Mouse (Mus musculus) right cerebral cortex, postnatal 10 days (tissue): ENCODE results near the gene Net1.
"Not testable (repeated sequence)": the region's sequence is repeated elsewhere in the genome, so short reads cannot be mapped to it uniquely, and the experiment has no call there.

Source experiments
- DNase-seq, 2 experiments: peaks; one replicate each; pipeline ENCODE4 v3.0.0; 2021; ENCODE audit warnings: low spot score in 2 of 2

Net1 gene

DNA sequence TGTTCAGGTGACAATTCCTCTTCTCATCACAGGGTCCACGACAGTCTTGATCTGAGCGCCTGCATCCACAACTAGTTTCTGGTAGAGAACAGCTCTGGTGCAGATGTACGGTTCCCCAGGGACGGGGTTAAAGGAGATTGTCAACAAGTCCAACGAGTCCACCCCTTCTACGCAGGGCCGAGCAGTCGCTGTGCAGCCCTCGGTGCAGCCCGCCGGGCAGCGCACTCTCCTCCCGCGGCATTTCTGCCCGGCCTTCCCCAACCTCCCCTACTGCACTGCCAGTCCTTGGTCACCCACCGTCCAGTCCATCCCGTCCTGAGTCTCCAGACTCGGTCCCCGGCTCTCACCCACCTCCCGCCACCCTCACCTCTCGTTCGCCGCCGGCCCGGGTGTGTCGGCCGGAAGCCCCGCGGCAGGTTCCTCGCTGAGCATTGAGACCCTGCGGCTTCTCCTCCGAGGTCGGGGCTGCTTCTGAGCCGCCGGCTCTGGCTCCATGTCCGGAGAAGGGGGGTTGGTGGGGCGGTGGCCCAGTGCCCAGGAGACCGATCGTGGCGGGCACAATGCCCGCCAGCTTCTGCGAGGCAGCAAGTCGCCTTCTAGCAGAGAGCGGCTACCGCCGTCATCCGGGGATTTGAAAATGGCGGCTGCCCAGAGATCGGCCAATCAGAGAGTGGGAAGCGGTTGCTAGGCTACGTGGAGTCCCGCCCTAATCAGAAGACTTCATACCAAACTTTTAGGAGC is at the start of gene Net1, which contains the start of gene Tubal3:
Gene Net1 (minus strand): TSS at position 650 of the 741 bp plus-strand sequence.
Gene Tubal3 (plus strand): TSS at position 704 of the 741 bp plus-strand sequence.
- DNase-seq = peak; percentile 92 to 93

DNA sequence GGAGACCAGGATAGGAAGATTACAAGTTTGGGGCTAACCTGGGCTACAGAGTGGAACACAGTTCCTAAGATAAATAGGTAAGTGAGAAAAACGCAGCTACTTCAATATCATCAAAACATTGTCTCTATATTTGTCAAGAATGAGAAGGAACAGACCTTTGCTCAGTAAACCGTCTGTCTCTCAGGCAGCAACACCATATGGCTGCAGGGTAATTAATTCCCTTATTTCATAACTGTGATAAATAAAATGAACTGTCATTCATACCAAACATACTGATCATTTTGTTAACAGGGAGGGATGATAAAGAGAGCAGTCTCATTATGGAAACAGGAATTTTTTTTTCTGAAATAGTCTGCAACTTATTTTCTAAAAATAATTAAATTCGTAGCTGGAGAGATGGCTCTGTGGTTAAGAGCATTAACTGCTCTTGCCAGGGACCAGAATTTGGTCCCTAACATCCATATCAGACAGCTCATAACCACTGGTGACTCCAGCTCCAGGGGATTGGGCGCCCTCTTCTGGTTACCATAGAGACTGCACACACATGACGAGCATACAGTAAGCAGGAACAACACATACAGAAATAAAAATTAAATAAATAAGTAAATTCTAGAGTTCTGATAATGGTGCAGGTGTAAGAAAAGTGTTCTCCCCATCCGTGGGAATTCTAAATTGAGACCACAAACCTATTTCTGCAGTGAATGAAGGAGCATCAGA is 33.3 kb upstream of the Net1 start:
- no peak for DNase-seq

DNA sequence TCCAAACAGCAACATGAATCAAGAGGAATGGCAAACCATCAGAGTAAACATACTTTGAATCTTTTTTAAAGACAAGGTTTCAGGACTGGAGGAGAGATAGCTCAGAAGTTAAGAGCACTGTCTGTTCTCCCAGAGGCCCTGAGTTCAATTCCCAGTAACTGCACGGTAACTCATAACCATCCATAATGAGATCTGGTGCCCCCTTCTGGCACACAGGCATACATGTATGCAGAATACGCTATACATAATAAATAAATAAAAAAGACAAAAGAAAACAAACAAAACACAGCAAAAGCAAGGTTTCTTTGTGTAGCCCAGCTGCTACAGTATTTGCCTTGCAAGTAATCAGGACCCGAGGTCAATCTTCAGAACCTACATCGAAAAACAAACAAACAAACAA is 31.5 kb upstream of the Net1 start:
- no peak for DNase-seq

DNA sequence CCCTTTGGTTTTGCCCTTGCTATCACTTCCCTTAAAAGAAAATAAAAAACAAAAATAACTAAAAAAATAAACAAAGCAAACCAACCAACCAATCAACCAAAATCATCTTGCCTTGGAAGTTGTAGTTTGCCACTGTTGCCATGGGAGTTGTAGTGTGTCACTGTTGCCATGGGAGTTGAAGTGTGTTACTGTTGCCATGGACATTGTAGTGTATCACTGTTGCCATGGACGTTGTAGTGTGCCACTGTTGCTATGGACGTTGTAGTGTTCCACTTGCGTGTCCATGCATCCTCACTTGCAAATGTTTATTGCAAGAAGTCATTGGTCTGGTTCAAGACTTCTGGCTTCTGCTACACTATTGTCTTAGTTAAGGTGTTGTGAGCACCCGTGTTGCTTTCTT is 29.2 kb upstream of the Net1 start:
- no peak for DNase-seq

DNA sequence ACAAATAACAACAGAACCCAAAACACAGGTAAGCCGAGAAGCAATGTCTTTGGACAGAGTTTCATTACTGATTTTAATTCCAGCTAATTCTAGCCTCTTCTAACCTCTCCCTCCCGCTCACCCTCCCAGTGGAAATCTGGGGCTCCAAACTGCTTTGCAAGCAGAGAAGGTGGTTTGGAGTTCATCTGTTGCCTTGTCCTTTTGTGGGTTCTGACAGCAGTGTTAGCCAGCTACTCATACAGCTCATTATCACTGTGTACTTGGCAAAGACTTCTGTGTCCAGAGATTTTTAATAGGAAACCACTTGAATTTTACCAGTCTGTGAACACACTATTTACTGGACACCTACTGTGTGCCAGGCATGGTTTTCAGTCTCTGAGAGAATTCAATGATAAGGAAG is 27.2 kb upstream of the Net1 start, which contains the start of gene Ucn3:
Gene Ucn3 (minus strand): TSS at position 101 of the 400 bp plus-strand sequence.
- no peak for DNase-seq

DNA sequence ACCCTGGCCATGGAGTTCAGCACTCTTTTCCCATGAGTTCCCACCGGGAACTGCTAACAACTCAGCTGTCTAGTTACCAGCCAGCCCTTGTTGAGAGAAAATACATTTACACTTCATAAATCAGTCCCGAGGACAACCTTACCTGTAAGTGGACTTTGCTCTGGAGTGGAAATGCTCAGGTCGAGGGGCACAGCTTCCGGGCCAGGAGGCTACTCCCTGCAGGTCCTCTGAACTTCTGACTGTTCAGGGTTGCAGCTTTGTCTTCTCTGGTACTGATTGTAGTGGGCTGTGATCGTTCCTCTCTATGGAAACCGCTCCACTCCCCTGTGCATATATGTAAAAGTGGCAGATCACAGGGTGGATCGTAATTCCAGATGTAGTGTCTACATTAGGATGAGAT is 26.7 kb upstream of the Net1 start:
- DNase-seq = no peak

DNA sequence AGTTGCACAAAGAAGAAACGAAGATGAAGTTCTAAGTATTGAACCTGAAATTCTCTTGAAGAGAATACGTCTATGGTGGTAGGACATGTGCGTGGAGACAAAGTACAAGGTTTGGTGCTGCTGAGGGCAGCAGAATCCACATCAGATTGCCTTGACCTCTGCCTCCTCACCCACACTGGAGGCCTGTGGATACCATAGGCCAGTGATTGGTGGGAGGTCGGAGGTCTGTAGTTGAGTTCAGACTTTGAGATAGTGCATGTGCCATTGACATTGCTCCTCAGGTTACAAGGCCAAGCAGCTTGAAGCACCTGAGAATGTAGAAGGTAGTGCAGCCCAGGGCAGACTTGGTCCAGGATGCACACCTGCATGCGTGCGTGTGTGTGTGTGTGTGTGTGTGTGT is 8.0 kb upstream of the Net1 start:
- no peak for DNase-seq

DNA sequence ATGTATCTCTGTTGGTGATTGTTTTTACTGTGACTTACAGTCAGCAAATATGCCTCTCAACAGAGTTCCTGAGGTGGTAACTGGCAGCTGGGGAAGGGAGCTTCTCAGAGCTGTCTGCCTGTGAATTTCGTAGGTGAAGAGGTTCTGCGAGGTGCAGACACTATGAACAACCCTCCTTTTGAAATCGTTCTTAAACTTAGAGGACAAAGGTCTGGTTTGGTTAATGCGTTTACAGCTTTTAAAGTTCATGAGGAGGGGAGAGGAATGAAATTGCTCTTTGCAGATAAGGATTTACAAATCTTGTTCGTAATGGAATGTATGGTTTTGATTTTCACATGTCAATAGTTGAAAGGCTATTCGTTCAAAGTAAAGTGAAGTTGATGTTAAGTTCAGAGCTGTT is 7.6 kb upstream of the Net1 start:
- DNase-seq = no peak

DNA sequence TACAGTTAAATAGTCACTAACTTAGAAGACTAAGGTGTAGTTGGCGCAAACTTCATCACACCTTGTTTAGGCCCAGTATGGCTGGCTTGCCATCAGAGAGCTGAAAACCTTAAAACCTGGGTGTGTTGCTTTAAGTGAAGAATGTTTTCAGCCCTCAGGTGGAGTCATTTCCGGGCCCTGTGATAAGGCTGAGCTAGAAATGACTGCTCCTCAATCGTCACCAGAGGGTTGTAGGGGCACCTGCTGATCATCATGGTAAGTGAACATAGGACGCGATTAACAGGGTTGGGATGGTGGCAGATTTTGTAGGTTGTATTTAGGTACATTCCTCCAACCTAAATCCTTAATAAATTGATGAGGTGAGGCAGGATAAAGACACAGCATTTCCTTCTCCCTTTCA is 6.5 kb upstream of the Net1 start:
- DNase-seq = no peak

DNA sequence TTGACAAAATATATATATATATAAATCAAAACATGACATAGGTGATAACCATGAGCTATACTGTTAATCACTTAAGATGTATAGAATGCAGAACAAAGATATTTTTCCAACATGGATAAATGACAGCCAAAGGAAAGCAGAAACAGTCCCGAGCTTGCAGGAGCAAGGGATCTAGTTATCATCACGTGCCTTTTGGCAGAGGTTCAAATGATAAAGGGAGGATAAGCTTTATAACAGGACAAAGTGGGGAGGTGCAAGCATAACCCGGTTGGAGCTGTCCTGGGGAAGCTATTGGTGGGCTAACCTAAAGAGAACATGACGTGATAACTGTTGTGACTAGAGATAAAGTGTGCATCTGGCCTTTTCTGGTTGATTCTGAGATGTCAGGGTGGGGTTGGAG is 4.5 kb downstream of the Net1 start:
- no peak for DNase-seq

DNA sequence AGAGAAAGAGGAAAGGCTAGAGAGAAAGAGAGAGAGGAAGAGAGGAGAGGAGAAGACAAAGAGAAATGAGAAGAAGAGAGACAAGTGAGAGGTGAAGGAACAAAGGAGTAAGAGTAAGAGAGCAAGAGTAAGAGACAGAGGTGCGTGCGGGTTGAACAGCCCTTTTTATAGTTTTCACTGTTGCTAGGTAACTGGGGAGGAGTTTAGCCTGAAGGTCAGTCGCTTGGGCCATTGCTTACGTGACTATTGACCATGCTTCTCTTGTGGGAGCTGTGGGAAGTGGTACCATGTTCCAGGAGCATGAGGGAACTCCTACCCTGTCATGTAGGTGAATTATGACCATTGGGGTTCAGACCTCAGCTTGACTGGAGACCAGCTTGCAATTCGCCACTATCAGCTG is 7.7 kb downstream of the Net1 start:
- DNase-seq = no peak

DNA sequence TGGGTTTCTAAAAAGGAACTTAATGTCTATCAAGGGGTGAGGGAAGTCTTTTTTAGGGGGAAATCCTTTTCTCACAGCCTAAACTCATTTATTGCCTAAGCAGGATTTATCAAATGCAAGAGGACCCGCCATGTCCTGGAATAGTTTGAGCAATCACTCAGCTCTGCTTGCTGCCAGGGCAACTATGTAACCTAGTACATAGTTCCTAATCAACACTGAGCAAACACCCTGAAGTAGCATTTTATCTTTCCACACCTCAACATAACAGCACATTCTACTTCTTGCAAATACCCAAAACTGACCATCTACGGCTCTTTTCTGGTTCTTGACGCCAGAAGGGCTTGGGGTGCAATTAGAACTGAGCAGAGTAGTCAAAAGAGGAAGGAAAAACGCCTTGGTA is 9.8 kb downstream of the Net1 start:
- DNase-seq = no peak

DNA sequence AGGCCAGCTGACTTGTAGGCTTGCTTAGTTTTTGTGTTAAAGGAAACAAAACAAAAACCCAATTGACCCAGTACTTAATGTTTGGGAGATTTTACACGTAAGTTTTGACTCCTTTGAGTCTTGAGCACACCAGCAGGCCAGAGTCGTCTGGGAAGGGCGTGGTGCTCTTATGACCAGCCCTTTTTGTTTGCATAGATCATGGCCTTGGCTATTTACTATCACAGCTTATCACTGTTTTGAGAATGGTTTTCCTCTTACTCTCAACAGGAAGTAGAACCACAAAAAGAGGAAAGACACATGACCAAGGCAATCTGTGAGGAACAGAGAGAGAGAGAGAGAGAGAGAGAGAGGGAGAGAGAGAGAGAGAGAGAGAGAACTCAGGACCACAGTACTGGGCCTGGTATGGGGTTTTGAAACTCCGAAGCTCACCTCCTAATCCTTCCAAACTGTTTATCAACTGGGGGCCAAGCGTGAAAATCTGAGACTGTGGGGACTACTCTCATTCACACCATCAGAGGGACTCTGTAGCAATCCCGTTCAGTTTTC is 10.8 kb downstream of the Net1 start:
- no peak for DNase-seq

DNA sequence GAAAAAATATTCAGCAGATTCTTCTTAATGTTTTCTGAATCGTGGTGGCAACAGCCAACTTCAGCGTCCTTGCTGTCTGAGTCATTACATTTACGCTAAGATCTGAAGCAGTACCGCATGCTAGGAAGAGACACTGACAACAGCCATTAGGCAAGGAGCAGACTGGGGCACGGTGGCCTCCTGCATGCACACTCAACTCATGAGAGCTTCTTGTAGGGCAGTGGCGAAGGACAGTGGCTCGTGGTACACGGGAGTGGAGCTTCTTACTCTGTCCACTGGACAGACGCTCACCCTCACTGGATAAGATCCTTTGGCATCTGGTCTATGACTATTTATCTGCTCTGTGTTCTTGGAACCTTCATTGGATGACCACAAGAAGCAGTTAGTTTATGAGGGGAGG is 18.7 kb downstream of the Net1 start:
- DNase-seq = no peak

DNA sequence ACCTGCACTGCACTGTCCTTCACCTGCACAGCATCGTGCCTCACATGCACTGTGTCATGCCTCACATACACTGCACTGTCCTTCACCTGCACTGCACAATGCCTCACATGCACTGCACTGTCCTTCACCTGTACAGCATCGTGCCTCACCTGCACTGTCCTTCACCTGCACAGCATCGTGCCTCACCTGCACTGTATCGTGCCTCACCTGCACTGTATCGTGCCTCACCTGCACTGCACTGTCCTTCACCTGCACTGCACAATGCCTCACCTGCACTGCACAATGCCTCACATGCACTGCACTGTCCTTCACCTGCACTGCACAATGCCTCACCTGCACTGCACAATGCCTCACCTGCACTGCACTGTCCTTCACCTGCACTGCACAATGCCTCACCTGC is 19.8 kb downstream of the Net1 start:
- not testable (repeated sequence) for DNase-seq

DNA sequence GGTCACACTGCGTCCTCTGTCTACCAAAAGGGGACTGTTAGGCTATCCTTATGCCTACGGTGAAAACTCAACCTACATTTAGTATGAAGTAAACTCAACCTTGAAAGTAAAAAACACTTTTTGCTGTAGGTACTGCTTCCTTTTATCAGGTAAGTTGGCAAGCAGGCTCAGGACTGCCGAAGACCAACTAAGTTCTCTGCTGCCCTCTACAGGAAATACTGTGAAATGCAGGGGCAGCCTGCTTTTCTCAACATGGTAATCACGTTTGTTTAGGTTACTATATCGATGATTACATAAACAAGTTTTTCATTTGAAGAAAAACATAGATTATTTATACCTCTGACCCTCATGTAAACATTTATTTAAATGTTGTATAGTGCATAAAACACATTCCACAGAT is 21.1 kb downstream of the Net1 start:
- DNase-seq = peak; percentile 71 to 78

DNA sequence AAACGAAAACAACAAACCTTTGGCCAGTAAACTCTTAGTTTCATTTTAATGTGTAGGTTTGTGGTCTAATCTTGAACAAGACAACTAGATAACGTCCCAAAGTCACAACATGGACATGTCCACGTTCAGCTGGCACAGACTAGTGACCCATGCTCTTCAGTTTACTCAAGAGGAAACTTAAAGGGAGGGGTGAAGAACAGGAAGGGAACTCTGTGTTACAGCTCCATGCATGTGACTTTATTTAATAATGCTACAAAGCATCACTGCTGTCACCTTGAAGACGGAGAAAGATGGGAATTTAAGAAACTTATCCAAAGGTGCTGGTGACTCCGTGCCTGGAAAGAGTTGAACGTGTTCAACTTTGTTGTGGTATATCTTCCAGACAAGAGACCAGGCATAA is 22.0 kb downstream of the Net1 start:
- DNase-seq = no peak

DNA sequence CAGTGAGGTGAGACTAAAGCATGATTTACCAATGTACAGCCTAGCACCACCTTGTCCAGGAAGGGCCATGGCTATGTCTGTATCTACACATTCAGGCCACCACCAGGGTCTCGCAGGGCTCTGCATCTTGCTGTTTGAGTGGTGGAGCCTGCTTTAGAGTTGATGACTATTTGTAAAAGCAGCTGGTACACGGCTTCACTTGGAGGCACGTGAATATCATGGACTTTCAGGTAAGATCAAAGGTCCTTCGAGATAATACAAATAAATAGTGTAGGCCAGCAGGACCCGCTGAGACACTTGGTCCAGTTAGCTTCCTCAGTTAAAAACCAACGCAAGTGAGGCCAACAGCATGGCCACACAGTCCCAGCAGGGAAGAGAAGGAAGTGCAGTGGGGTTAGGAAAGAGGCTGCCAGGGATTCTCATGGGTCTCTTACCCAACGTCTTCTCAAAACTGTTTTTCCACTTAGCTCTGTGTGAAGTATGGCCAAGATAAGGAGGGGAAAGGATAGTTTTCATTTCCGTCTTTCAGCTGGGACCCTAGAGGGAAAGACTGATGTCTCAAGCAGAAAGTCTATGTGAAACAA is 22.5 kb downstream of the Net1 start:
- no peak for DNase-seq

DNA sequence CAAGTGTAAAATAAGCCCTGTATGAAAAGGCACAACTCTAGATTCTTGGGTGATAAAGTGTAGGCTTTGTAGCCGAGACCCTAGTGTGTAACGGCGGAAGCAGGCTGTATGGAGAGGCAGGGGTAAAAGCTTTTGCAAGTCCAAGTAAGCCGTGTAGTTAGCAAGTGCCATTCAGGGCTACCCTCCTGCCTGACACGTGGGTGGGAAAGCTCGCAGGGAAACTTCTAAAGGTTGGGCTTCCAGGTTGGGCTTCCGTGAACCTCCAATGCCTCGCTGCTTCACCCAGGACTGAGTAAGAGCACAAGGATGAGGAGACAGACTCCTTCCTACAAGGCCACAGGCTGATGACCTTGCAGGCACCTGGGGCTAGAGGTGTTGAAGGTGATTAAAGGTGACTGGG is 23.5 kb downstream of the Net1 start:
- DNase-seq = no peak

DNA sequence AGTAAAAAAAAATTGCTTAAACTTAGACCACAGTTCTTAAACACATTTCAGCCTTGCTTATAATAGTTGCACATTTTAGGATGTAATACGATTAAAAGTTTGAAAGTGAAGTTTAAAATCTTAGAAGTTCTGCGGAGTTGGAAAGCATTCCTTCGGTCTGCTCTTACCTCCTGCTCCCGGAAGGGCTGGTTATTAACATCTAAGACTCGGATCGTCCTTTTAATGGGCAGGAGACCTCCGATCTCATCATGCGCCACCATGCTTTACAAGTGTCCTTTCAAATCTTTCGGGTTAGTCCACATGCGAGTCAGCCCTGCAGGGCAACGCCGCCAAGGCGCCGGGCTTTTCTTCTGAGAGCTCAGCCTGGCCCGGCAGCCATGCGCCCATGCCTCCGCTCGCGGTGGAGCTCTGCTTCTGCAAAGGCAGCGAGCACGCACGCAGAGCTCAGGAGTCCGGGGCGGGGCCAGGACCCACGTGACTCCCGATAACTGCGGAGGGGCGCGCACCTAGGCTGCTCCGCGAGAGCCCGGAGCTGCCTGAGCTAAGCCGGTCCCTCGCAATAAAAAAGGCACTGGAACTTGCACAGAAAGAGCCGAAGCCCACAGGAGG is 24.8 kb downstream of the Net1 start:
- peak; percentile 88 to 89 for DNase-seq

DNA sequence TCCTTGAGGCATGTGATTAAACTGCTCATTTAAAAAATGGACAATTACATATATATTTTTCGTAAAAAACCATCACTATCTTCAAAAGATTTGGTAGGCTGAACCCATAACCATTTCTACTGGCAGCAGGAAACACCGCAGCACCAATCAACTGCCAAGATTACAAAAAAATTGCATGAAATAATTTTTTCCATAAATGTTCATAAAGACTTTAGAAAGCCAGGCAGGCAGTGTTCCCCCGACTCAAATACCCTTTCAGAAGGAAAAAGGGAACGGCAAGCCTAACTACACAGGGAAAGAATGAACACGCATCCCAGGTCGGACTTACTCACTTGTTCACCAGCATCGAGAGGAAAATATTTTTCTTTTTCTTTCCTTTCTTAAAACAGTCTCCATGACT is 25.4 kb downstream of the Net1 start:
- DNase-seq = no peak

DNA sequence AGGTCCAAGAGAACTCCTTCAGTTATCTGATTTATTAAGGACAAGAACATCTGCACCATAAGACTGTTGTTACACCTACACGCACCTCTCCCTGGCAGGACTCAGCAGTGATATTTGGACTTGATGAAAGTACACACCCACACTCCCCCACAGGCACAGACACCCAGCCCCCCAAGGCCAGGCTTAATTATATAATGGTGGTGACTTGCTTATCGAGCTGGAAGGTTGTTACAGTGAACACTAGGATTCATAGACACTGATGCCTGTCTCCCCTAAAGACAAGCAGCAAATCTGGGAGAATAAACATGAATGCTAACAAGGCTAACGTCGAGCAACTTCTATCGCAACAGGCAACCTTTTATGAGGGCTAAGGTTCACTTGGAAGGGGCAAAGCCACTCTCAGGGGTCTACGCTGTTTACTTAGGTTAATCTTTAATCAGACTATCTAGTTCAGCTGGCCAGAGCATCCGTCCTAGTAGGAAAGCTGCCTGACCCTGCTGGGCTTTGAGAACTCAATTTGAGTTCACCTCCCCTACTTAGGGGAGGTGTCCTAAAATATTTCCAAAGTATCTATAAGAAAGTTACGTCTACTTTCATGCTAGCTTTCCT is 26.4 kb downstream of the Net1 start:
- DNase-seq = no peak
